8 mouse cellular contexts compared by ENCODE assay signal in genomic region chr19:60757099-60757785, GRCm38 (mm10). TPM values are rescaled to one million over a fixed set of nuclear protein-coding genes. Genes with fewer than 3 reads are reported as not detected.
DNase-seq lines count a peak whose midpoint lies in the region; ATAC-seq and TF ChIP-seq lines count a peak whose summit lies in the region.

No protein-coding gene starts in this region.

- H3K27me3 ChIP-seq in kidney, embryonic 15.5 days, result 0 out of 2 replicates have a peak, but pooled peaks cover 15% of the 10 kb centered on the region
- peaks cover 17% of the 10 kb centered on the region for H3K27me3 ChIP-seq in hindbrain, embryonic 12.5 days
- H3K27me3 ChIP-seq in midbrain, embryonic 12.5 days, result peaks cover 30% of the 10 kb centered on the region

- peaks cover 22% of the 10 kb centered on the region for H3K4me1 ChIP-seq in kidney, embryonic 15.5 days
- no peaks in the 10 kb centered on the region; the same call in 1 of the 2 replicates for H3K4me1 ChIP-seq in bone marrow, adult 2 months (ENCODE audit: control insufficient read depth, insufficient read depth, low read length)
- peaks cover 19% of the 10 kb centered on the region for H3K4me1 ChIP-seq in hindbrain, embryonic 12.5 days
- H3K4me1 ChIP-seq in midbrain, embryonic 12.5 days, result peaks cover 19% of the 10 kb centered on the region

- DNase-seq in kidney, adult 8-10 months, result no peak
- no peak for DNase-seq in left cerebral cortex, postnatal 10 days (ENCODE audit: extremely low spot score in 1 of 2, low spot score in 2 of 2)
- DNase-seq in frontal cortex, postnatal 36 days (ENCODE audit: low spot score in 2 of 2), result no peak
- DNase-seq in layer of hippocampus, adult 9-11 months, result no peak

- peaks cover 14% of the 10 kb centered on the region for H3K36me3 ChIP-seq in kidney, embryonic 15.5 days
- peaks cover 14% of the 10 kb centered on the region for H3K36me3 ChIP-seq in hindbrain, embryonic 12.5 days
- H3K36me3 ChIP-seq in midbrain, embryonic 12.5 days, result peaks cover 14% of the 10 kb centered on the region

- WGBS in kidney, embryonic 15.5 days, result 5% methylated on average over 25 of the region's 25 CpGs
- WGBS in bone marrow, adult 2 months, result 4% methylated on average over 25 of the region's 25 CpGs
- WGBS in hindbrain, embryonic 12.5 days, result 7% methylated on average over 25 of the region's 25 CpGs
- 8% methylated on average over 25 of the region's 25 CpGs for WGBS in midbrain, embryonic 12.5 days

- H3K4me2 ChIP-seq in kidney, embryonic 15.5 days, result peak overlapping the region; percentile 100
- peak overlapping the region; percentile 98 for H3K4me2 ChIP-seq in hindbrain, embryonic 12.5 days (replicated peaks)
- peak overlapping the region; percentile 99 for H3K4me2 ChIP-seq in midbrain, embryonic 12.5 days (replicated peaks)

- H3K4me3 ChIP-seq in kidney, embryonic 15.5 days (replicated peaks), result peak overlapping the region; percentile 70
- H3K4me3 ChIP-seq in bone marrow, adult 2 months (replicated peaks; ENCODE audit: control insufficient read depth, low read depth, low read length), result peak overlapping the region; percentile 81
- peak overlapping the region; percentile 85 for H3K4me3 ChIP-seq in hindbrain, embryonic 12.5 days
- H3K4me3 ChIP-seq in midbrain, embryonic 12.5 days, result peak overlapping the region; percentile 77

- H3K9me3 ChIP-seq in kidney, embryonic 15.5 days (replicated peaks), result no peaks in the 10 kb centered on the region
- no peaks in the 10 kb centered on the region for H3K9me3 ChIP-seq in hindbrain, embryonic 12.5 days (replicated peaks)
- no peaks in the 10 kb centered on the region for H3K9me3 ChIP-seq in midbrain, embryonic 12.5 days

- intact Hi-C loops in left cerebral cortex, postnatal 10 days (cut with DNase I), result loop anchor here (5.0 to 10.0 kb wide), 2 partner anchors 175 to 322 kb away; partner anchors contain the start of gene Cacul1

- no peak for ATAC-seq in kidney, embryonic 15.5 days (replicated peaks; ENCODE audit: low FRiP score)
- ATAC-seq in hindbrain, embryonic 12.5 days (ENCODE audit: low FRiP score), result no peak
- ATAC-seq in midbrain, embryonic 12.5 days (ENCODE audit: low FRiP score, low read depth), result no peak

- H3K9ac ChIP-seq in kidney, embryonic 15.5 days, result 0 out of 2 replicates have a peak overlapping the region, but pooled peaks have one; percentile 65
- H3K9ac ChIP-seq in hindbrain, embryonic 12.5 days, result peak overlapping the region; percentile 81
- peak overlapping the region; percentile 81 for H3K9ac ChIP-seq in midbrain, embryonic 12.5 days (replicated peaks)

- TF ChIP-seq CTCF in bone marrow, adult 2 months (IDR thresholded peaks at IDR 0.05; ENCODE audit: control insufficient read depth, insufficient read depth, low read length), result no peak

- TF ChIP-seq POLR2A in bone marrow, adult 2 months (IDR thresholded peaks at IDR 0.05; ENCODE audit: borderline replicate concordance, control insufficient read depth, low read depth, low read length), result no peak

- no peak overlapping the region for H3K27ac ChIP-seq in kidney, embryonic 15.5 days
- H3K27ac ChIP-seq in bone marrow, adult 2 months (ENCODE audit: control insufficient read depth, insufficient read depth, low read depth, low read length, poor library complexity), result no peak overlapping the region
- peak overlapping the region; percentile 89; the same call in 1 of the 2 replicates for H3K27ac ChIP-seq in hindbrain, embryonic 12.5 days
- no peak overlapping the region for H3K27ac ChIP-seq in midbrain, embryonic 12.5 days (replicated peaks)

RNA-seq across cellular contexts. Expression of gene Nanos1, which starts 1.5 kb away (rescaled TPM):
- polyA plus RNA-seq in kidney, embryonic 15.5 days (2015; fragmentation: Nextera tagmentation; extraction: Ambion mirVana), result 1.1 and 1.5 TPM in 2 replicates
- polyA plus RNA-seq in bone marrow, adult 2 months (2011; ENCODE audit: insufficient read depth, insufficient read length, low replicate concordance, missing spikeins), result 1.4 and 3.3 TPM in 2 replicates
- polyA plus RNA-seq in hindbrain, embryonic 12.5 days (2016; fragmentation: Nextera tagmentation; extraction: Ambion mirVana), result 9.0 and 9.6 TPM in 2 replicates
- polyA plus RNA-seq in midbrain, embryonic 12.5 days (2016; fragmentation: Nextera tagmentation; extraction: Ambion mirVana), result 9.1 and 11.2 TPM in 2 replicates
- total RNA-seq in left cerebral cortex, postnatal 10 days (2021), result 10 to 100 TPM; 21.6 to 22.6 TPM

RNA-seq across cellular contexts. Expression of gene Eif3a, which starts 33.2 kb away (rescaled TPM):
- polyA plus RNA-seq in kidney, embryonic 15.5 days (2015; fragmentation: Nextera tagmentation; extraction: Ambion mirVana), result 151 and 153 TPM in 2 replicates
- 70.8 and 99.7 TPM in 2 replicates for polyA plus RNA-seq in bone marrow, adult 2 months (2011; ENCODE audit: insufficient read depth, insufficient read length, low replicate concordance, missing spikeins)
- 126 and 129 TPM in 2 replicates for polyA plus RNA-seq in hindbrain, embryonic 12.5 days (2016; fragmentation: Nextera tagmentation; extraction: Ambion mirVana)
- polyA plus RNA-seq in midbrain, embryonic 12.5 days (2016; fragmentation: Nextera tagmentation; extraction: Ambion mirVana), result 124 and 134 TPM in 2 replicates
- total RNA-seq in left cerebral cortex, postnatal 10 days (2021), result 100 to 1,000 TPM; 122 to 123 TPM

RNA-seq across cellular contexts. Expression of gene Fam45a, which starts 54.1 kb away (rescaled TPM):
- 29.0 and 30.0 TPM in 2 replicates for polyA plus RNA-seq in kidney, embryonic 15.5 days (2015; fragmentation: Nextera tagmentation; extraction: Ambion mirVana)
- 9.0 and 14.6 TPM in 2 replicates for polyA plus RNA-seq in bone marrow, adult 2 months (2011; ENCODE audit: insufficient read depth, insufficient read length, low replicate concordance, missing spikeins)
- polyA plus RNA-seq in hindbrain, embryonic 12.5 days (2016; fragmentation: Nextera tagmentation; extraction: Ambion mirVana), result 38.2 and 43.5 TPM in 2 replicates
- polyA plus RNA-seq in midbrain, embryonic 12.5 days (2016; fragmentation: Nextera tagmentation; extraction: Ambion mirVana), result 38.7 and 39.9 TPM in 2 replicates
- total RNA-seq in left cerebral cortex, postnatal 10 days (2021), result 10 to 100 TPM; 32.7 to 39.6 TPM
